Mouse (Mus musculus): ENCODE measurements around the gene Tmem145. TPM values are rescaled to one million over a fixed set of nuclear protein-coding genes. Genes with fewer than 3 reads are reported as not detected.

Gene Tmem145
- total RNA-seq, 2 experiments from 2014 or later: 47.8 to 55.1 TPM

DNA sequence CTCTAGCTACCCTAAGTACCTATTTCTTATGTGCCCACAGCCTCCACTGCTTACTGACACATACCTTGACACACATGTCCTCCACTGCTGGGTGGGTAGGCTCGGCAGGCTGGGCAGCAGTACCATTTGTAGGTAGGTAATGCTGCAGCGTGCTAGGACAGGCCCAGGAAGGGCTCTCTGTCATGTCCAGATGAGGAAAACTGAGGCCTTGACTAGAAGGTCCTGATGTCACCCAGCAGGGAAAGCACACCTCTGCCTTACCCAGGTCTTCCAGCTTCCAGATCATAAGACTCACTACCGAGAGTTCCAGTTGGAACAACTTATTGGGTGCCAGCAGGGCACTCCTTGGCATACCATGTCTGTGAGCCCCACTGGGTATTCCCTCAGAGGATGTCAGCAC is 30.9 kb upstream of the Tmem145 start:
- intact Hi-C loops (cut with DNase I): no loop called here
- no peak for DNase-seq (ENCODE audit: low spot score in 2 of 2)

DNA sequence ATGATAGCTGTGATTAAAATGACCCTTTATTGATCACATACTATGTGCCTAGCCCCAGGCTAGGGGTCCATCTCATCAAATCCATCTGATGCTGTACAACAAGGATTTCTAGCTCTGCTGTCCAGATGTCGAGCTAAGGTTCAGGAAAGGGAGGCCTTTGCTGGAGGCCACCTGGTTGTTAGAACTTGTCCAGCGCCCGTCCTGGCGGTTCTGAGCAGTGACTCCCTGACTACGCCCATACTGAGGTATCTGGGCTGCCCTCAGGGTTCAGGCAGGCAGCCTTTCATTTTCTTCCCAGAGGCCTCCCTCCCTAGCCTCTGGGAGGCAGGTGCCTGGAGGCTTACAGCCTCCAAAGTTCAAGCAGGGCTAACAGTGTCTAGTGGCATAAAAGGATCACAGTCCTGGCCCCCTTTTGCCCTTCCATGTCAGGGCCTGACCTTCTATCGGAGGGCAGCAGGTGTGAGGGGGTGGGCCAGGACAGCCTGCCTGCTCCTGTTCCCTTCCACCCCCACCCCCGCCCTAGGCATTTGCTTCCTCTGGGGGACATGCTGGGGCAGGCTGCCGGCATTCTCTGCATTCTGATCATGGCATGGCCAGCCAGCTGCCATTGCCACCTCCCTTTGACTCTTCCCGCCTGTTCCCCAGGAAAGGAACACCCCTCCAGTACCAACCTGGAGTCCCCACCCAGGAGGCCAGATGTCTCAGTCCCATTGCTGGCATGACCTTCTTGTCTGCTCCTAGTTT is 30.2 kb upstream of the Tmem145 start:
- intact Hi-C loops (cut with DNase I): no loop called here
- no peak for DNase-seq (ENCODE audit: low spot score in 2 of 2)

DNA sequence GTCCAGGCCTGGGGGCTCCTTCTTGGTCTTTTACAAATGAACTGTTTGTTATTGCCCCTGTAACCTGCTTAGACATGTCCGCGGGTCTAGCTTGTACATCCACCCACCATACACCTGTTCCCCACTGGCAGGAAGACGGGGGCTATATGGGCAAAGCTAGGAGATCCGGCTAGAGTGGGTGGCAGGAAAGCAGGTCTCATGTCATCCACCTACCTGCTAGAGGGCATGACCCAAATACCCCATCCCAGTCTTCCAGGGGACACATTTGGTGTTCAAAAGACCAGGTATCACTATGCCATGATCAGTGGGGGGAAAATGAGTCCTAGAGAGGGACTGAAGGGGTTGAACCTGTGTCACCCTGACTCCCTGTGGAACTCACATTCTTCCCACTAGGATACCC is 28.5 kb upstream of the Tmem145 start:
- no peak for DNase-seq (ENCODE audit: low spot score in 2 of 2)
- intact Hi-C loops (cut with DNase I): no loop called here

DNA sequence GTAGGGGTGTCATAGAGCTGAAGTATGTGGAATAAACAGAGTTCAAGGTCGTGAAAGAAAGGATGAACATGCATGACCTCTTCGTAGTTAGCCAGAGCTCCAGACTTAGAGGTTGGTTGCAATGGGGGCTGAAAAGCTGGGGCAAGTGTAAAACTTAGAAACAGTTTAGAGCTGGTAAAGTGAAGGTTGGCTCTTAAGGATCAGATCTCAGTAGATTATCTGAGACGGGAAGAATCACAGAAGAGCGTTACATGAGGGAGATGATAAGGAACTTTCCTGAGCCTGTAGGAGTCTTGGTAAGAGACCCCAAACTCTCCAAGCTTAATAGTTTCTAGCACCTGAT is 27.9 kb upstream of the Tmem145 start:
- no peak for DNase-seq (ENCODE audit: low spot score in 2 of 2)
- intact Hi-C loops (cut with DNase I): loop anchor here (1.0 kb wide), 2 partner anchors 29 to 40 kb away; no protein-coding TSS in a partner anchor

DNA sequence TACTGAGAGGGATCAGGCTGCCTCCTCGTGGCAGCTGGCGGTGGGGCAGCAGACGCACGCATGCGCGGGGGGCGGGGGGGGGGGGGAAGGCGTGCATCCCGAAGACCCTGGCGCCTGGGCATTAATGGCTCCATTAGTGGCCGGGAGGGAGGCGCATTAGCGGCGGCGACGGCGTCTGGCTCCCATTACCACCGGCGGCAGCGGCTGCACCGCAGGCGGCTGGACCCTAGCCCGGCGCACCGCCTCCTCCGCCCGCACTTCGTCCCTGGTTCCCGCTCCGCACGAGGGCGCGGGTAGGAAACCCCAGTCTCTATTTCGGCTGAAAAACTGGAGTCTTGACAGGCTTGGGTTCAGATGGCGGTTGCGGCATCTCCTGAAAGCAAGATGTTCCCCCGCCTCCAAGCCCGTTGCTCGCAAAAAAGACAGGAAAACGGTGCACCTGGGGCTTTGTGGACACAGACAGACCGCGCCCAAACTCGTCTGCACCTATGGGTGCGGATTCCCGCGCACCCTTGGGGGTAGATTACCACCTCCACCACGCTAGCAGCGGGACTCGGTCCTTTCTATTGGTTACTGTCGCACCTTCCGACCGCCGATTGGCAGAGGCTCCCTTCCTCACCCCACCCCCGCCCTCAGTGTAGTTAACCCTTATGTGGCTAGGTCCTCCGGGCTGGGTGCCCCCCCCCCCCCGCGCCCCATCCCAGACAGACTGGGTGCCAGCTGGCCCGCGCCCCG is 27.4 kb upstream of the Tmem145 start:
- DNase-seq (ENCODE audit: low spot score in 2 of 2): peak; percentile 88 to 94
- intact Hi-C loops (cut with DNase I): loop anchor here (1.0 kb wide), 2 partner anchors 29 to 40 kb away; no protein-coding TSS in a partner anchor

DNA sequence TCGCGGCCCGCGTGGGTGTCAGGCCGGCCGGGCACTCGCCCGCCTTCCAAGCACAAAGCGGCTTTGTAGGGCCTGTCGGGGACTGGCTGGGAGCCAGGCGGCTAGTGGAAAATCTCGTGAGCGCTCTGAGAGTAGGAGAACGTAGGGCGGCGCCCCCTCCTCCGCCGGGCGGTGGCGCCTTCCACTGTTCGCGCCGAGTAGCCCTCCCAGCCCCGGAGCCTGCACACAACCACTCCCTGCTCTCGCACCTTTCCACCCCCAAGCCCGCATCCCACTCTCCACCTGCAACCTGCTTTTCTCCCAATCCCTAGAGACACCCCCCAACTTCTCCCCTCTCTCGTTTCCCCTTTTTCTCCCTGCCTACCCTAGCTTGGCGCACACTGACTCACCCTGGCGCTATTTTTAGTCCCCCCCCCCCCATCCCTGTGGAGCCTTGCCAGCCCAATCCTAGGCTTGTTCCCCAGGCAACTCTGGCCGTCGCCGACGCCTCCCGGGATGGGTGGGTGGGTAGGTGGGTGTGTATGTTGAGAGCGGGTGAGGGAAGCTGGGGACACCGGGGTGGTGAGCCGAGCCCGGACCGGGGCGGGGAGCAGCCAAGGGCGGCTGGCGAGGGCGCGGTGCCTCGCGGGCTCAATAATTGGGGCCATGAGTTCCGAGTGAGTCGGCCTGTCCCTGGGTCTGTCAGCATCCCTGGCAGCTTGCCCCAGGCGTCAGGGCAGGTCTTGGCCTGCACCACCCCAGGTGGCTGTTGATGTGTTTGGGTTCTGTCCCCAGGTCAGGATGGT is 26.6 kb upstream of the Tmem145 start:
- intact Hi-C loops (cut with DNase I): no loop called here
- peak; percentile 92 to 93 for DNase-seq (ENCODE audit: low spot score in 2 of 2)

DNA sequence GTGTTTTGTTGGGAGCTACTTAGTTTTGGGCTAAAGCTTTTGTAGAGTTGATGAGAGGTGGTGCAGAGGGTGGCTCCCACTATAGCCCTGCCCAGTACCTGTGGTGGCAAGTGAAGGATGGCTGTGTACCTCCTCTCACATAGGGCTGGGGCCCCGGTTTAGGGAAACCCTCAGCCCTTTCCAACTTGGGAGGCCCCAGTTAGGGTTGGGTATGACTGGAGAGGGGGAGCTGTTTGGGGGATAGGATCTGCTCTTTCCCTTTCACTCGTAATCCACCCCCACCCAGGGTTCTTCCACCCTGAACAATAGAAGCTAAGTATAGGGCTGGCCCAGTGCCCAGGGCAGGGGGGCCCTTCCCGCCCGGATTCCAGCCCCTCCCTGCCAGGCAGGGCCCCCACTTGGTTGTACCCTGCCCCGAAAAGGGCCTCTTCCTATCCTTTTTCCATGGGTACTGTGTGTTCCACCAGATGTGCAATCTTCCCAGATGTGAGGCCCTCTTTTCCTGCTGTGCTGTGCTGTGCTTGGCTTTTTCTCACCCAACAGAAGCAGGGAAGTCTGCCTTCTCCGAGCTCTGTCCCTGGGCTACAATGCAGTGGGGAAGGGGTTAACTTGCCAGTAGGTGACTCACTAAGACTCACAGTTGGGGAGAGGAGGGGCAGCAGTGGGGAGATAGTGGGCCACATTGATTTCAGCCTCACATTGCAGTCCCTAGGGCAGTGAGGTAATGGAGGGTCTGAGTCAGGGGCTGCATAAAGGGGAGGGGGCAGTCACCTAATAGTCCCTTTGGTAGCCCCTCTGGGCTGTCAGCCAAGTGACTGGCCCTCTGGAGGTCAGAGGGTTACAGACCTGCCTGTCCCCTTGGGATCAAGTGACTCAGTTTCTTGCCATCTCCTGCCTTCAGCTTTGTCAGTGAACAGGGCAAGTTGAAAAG is 25.8 kb upstream of the Tmem145 start:
- intact Hi-C loops (cut with DNase I): no loop called here
- peak in 1 of 2 experiments; percentile 69 for DNase-seq (ENCODE audit: low spot score in 2 of 2)

DNA sequence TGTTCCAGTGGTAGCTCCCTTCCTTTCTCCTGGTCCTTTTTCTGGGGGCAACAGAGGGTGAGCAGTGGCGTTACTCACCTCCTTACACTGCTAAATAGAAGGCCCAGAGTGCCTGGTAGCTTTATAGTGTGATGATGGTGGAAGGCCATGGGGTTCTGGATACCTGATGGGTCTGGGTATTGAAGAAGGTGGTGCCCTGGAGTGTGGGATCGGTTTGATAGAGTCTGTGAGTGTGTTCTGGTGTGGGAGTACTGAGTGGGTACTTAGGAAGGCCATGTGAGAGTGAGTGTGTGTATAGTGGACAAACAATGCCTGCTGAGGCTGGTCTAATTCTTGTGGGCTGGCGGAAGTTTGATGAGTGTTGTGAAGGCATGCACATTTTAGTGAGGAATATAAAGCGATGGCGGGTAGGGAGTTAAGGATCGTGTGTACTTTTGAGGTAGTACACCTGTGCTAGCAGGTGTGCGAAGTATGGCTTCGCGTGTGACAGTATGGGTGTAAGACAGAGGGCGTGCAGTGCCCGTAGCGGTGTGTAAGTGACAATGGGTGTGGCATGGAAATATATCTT is 24.7 kb upstream of the Tmem145 start:
- no peak for DNase-seq (ENCODE audit: low spot score in 2 of 2)
- intact Hi-C loops (cut with DNase I): no loop called here

DNA sequence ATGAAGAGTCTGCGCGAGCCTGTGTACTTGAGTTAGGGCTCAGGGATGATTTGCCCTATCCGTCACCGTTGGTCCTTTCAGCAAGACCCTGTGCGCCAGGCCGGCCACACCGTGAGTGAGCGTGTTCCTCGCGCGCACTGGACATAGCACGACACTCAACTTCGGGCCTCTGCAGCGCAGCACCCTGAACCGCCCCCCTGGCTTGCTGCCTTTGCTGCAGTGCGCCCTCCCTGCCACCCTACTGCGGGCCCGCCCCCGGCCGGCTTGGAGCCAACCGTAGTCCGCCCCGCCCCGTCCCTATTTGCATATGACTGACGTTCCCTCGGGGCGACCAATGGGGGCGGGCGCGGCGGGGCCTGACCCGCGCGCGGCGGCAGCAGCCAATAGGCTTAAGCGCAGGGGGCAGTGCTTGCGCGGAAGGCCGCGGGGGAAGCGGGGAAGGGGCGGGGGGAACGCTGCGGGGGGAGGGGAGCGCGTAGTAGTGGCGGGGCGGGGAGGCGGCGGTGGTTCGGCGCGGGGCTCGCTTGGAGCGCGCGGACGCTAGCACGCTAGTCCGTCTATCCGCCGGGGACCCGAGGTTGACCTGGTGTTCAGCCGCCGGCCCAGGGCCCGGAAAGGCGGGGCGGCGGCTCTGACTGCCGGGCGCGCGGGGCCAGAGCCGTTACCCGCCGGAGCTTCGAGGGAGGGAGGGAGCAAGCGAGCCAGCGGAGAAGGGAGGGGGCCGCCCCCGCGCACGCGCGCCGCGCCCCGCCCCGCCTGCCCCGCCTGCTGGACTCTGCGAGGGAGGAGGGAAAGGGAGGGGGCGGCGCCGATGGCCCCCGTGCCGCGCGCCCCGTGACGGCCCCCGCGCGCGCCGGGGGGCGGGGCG is 23.9 kb upstream of the Tmem145 start:
- intact Hi-C loops (cut with DNase I): loop anchor here (1.0 to 2.0 kb wide), 2 partner anchors 15 to 34 kb away; partner anchors contain the start of gene Pafah1b3
- DNase-seq (ENCODE audit: low spot score in 2 of 2): peak; percentile 95 to 98

DNA sequence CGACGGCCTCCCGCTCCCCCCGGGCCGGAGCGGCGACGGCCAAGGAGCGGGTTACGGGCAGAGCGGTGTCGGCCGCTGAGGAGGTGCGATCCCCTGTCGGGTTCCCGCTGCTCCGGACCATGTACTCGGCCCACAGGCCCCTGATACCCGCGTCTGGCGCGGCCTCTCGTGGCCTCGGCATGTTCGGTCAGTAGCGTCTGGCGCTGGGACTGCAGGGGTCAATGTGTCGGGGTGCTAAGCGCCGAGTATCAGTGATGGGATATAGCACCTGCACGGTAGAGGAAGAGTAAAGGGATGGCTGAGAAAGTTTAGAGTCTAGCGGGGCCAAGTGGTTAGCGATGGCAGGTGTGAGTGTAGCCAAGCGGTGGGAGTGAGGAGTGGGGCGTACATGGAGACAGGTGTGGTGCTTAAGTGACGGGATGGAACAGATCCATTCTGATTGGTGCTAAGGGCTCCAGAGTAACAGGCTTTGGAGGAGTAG is 23.1 kb upstream of the Tmem145 start:
- peak; percentile 38 to 42 for DNase-seq (ENCODE audit: low spot score in 2 of 2)
- intact Hi-C loops (cut with DNase I): loop anchor here (1.0 to 2.0 kb wide), 2 partner anchors 14 to 34 kb away; partner anchors contain the start of gene Pafah1b3

DNA sequence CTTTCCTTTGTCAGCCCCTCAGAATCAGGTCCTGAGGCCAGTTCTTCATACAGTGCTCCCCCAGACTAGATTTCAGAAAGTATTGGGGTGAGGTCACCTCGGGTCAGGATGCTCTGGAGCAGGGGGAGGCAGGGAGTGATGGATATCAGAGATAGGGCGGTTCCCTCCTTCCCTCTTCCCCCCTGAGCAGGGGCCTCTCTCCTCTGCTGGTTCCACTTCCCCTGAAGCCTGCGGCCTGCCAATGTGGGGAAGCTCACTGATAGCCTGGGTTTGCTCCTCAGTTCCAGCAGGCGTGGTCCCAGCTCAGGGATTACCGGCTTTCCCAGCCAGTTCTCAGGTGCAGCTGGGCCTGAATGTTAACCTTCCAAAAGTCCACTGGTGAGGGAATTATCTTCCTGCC is 22.3 kb upstream of the Tmem145 start:
- intact Hi-C loops (cut with DNase I): loop anchor here (2.0 kb wide), 1 partner anchor 13 kb away; the partner anchor contains the start of gene Pafah1b3
- DNase-seq (ENCODE audit: low spot score in 2 of 2): no peak

DNA sequence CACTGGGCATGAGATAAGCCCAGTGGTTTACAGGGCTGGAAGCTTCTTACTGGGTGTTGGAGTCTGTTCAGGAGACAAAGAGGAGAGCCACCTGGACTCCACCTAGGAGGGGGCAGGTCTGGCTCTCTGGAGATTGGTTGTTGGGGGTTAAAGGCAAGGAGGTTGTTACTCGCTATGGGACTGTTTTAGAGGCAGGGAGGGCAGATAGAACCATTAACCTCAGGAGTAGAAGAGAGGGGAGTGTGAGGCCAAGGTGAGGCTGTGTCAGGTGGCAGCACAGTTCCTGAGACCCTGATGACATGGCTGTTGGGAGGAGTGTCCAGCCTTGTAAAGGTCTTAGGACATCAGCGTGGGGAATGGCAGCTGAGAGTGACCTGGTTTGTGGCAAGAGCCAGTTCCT is 21.7 kb upstream of the Tmem145 start:
- no peak for DNase-seq (ENCODE audit: low spot score in 2 of 2)

DNA sequence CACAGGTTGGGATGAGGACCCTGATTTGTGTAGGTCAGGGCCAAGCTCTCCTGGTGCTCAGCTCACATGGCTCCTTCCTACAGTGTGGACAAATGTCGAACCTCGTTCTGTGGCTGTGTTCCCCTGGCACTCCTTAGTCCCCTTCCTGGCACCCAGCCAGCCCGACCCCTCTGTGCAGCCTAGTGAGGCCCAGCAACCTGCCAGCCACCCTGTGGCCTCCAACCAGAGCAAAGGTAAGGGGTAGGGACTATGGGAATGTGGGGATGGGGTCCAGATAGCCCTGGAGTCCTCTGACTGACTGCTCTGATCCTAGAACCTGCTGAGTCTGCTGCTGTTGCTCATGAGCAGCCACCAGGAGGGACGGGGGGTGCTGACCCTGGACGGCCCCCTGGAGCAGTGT is 21.1 kb upstream of the Tmem145 start:
- intact Hi-C loops (cut with DNase I): no loop called here
- no peak for DNase-seq (ENCODE audit: low spot score in 2 of 2)

More for the DNA sequence above, 21.7 kb upstream of the Tmem145 start:
- intact Hi-C loops (cut with DNase I): no loop called here

DNA sequence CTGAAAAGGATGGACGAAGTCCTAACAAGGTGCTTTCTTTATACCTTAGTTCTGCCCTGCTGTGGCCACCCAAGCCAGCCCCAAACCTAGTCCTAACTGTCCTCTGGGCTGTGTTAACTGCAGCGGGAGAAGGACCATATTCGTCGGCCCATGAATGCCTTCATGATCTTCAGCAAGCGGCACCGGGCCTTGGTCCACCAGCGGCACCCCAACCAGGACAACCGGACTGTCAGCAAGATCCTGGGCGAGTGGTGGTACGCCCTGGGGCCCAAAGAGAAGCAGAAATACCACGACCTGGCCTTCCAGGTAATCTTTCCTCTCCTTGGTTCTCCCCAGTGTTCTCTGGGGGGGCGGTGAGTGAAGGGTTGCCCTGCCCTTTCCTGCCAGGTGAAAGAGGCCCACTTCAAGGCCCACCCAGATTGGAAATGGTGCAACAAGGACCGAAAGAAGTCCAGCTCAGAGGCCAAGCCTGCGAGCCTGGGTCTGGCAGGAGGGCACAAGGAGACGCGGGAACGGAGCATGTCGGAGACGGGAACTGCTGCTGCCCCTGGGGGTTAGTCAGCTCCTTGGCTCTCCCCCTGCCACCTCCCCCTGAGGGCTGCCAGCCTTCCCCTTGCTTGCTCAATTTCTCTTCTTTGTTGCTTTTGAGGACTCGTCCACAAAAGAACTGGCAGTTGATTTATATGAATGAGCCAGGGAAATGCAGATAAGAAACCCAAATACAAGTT is 20.2 kb upstream of the Tmem145 start:
- intact Hi-C loops (cut with DNase I): no loop called here
- DNase-seq (ENCODE audit: low spot score in 2 of 2): no peak

DNA sequence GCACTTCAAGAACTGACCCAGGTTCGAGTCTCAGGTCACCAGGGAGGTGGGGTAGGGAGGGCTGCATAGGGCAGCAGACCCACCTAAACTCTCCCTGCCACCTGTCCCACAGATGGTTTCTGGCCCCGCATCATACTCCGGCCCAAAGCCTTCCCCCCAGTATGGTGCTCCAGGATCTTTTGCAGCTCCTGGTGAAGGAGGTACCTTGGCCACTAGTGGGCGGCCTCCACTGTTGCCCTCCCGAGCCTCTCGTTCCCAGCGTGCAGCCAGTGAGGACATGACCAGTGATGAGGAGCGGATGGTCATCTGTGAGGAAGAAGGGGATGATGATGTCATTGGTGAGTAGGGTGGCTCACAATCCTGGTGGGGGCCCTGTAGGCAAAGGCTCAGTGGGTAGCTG is 18.9 kb upstream of the Tmem145 start:
- intact Hi-C loops (cut with DNase I): no loop called here
- DNase-seq (ENCODE audit: low spot score in 2 of 2): no peak

DNA sequence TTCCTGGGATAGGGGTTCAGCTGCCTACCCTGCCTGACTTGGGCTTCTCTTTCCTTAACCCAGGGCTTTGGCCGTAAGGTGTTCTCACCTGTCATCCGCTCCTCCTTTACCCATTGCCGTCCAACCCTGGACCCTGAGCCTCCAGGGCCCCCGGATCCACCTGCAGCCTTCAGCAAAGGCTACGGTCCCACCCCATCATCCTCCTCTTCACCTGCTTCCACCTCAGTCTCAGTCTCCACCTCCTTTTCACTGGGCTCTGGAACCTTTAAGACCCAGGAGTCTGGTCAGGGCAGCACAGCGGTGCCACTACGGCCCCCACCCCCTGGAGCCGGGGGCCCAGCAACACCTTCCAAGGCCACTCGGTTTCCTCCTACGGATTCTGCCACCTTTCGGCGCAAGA is 17.9 kb upstream of the Tmem145 start:
- intact Hi-C loops (cut with DNase I): no loop called here
- DNase-seq (ENCODE audit: low spot score in 2 of 2): no peak

DNA sequence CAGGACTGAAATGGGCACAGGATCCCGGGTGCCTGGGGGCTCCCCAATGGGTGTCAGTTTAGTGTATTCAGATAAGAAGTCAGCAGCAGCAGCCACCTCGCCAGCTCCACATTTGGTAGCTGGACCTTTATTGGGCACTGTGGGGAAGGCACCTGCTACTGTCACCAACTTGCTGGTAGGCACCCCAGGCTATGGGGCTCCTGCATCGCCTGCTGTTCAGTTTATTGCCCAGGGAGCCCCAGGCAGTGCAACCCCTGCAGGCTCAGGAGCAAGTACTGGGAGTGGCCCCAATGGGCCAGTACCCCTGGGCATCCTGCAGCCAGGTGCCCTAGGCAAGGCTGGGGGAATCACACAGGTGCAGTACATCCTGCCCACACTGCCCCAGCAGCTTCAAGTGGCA is 17.2 kb upstream of the Tmem145 start:
- intact Hi-C loops (cut with DNase I): no loop called here
- DNase-seq (ENCODE audit: low spot score in 2 of 2): no peak
